Mouse (Mus musculus) CD4-positive, CD25-positive, alpha-beta regulatory T cell, adult 4 months (primary cell): ENCODE measurements at regions not wholly inside any gene's neighbourhood (a gene's known extent, or its start where the extent isn't known, plus 50 kb on each side); places are given as distances from the start of the nearest gene placed in this dataset.

Experiments used
- ATAC-seq: one replicate; pipeline ENCODE4 v1.8.0; 2017

- ATAC-seq, result no peak
Observed at GRCm38 (mm10) chr10:67339371-67339929, 54.3 kb upstream of the Nrbf2 start.

- no peak for ATAC-seq
Observed at GRCm38 (mm10) chr10:67344722-67345121, 59.6 kb upstream of the Nrbf2 start.

DNA sequence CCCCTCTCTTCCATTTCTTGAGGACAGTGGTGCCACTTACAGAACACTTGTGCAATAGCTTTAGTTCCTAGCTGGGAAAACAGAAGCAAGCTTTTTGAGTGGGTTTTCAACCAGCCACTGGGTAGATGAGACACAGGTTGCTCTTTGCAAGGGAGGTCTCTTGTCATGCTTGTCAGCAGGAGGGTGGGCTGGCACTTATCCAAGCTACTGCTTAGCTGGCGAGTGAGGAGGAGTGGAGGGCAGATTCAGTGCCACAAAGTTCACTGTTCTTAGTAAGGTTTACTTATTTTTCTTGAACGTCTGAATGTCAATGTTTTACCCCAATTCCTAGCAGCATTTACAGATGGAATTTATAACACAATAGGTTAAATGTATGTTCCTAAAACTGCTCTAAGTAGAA lies 65.9 kb upstream of the Nrbf2 start:
- ATAC-seq, result no peak

DNA sequence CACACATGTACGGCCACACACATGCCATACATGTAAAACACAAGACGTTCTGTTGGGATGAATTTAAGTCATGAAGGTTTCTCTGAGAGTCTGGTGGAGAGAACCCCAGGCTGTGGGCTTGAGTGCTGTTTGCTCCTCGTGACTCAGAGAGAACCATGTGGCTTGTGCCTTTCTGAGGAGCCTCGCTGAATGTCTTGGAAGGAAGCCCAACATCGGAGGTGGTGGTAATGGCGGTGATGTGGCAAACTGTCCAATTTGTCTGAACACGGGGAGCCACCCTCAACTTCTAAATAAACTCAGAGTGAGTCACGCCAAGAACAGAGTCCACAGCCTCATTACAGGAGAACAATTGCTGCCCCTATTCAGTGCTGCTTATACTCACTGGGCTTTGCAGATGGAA lies 75.7 kb upstream of the Nrbf2 start:
- ATAC-seq, result no peak

- no peak for ATAC-seq
Observed at GRCm38 (mm10) chr10:67361281-67361680, 76.2 kb upstream of the Nrbf2 start.

DNA sequence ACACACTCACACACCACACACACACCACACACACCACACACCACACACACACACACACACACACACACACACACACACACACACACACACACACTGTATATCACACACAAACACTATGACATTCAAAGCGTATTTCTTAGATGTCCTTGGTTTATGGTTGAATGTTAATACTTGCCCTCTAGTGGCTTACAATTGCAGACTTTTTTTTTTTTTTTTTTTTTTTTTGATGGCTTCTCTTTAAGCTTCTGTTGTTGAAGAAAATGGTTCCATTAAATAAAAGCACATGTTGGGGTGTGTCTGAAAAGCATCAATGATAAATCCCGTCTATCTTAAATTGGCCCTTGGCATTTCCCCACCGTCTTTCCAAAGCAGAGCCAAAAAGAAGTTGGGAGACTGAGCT lies 79.5 kb upstream of the Nrbf2 start:
- ATAC-seq, result no peak

DNA sequence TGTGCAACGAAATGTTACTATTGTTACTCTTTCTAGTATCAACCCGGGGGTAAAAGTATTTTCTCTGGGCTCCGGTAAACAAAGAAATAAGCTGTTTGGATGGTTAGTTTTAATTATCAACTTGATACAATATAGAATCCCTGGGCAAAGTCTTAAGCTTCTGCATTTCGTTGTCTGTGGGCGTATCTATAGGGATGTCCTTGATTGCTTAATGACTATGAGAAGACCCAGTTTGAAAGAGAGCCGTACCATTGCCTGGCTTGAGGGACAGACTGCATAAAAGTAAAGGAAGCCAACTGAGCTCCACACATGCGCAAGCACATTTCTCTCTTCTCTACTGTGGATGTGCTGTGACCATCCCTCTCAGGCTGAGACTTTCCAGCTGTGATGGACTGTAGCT lies 80.1 kb upstream of the Nrbf2 start:
- no peak for ATAC-seq

GRCm38 (mm10) chr10:67372569-67373161 lies 87.6 kb upstream of the Nrbf2 start:
- no peak for ATAC-seq

GRCm38 (mm10) chr10:67376638-67377037 lies 91.5 kb upstream of the Nrbf2 start:
- no peak for ATAC-seq

DNA sequence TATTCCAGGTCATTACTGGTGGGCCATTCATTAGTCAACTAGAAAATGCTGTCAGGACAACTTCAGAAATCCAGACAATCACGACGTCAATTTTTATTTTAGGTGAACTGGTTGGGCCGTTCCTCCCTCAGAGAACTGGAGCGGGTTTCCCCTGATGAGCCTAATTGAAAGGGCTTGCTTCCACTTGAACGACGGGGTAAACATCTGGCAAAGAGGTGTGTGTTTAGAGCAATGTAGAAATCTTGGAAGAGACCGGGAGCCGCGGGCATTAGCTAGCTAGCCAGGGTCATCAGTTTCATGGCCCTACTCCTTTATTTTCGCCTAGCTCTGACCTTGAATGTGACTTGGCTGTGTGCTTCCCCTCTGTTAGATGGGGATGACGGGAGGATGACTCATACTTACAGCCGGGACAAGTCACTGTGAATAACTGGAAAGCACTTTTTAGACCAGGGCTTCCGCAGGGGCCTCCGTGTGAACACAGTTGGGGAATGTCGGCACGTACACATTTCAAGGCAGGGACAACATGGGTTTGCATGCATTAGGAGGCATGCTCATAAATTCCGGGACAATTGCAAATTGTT lies 92.6 kb upstream of the Nrbf2 start:
- ATAC-seq, result no peak

GRCm38 (mm10) chr10:67380174-67380573 lies 95.1 kb upstream of the Nrbf2 start:
- ATAC-seq, result no peak

GRCm38 (mm10) chr10:67383352-67383751 lies 98.2 kb upstream of the Nrbf2 start:
- no peak for ATAC-seq

- ATAC-seq, result no peak
Observed at GRCm38 (mm10) chr10:67383802-67384567, 98.9 kb upstream of the Nrbf2 start.

GRCm38 (mm10) chr10:67384568-67384958 lies 99.5 kb upstream of the Nrbf2 start:
- no peak for ATAC-seq

GRCm38 (mm10) chr10:67385966-67386365 lies 100.9 kb upstream of the Nrbf2 start:
- ATAC-seq, result no peak

GRCm38 (mm10) chr10:67388755-67389154 lies 103.7 kb upstream of the Nrbf2 start:
- no peak for ATAC-seq

- ATAC-seq, result peak; percentile 87
Observed at GRCm38 (mm10) chr10:67400434-67400833, 115.3 kb upstream of the Nrbf2 start.

GRCm38 (mm10) chr10:67401409-67401808 lies 116.3 kb upstream of the Nrbf2 start:
- ATAC-seq, result no peak

- no peak for ATAC-seq
Observed at GRCm38 (mm10) chr10:67417529-67417928, 117.7 kb upstream of the Egr2 start.

DNA sequence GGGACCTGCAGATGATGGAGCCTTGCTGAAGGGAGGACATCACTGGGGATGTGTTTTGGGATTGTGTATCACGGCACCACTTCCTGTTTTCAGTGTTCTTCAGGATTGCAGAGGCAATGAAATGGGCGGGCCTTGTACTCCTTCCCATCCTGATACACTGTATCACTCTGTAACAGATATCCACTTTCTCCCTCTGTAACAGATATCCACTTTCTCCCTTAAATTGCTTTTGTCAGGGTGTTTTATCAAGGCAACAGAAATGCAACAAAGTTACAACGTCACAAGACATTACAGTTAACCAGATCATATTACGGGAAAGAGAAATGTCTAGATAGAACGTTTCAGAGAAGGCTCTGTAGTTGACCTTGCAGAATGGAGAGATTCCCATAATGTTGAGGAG lies 114.5 kb upstream of the Egr2 start:
- ATAC-seq, result no peak

DNA sequence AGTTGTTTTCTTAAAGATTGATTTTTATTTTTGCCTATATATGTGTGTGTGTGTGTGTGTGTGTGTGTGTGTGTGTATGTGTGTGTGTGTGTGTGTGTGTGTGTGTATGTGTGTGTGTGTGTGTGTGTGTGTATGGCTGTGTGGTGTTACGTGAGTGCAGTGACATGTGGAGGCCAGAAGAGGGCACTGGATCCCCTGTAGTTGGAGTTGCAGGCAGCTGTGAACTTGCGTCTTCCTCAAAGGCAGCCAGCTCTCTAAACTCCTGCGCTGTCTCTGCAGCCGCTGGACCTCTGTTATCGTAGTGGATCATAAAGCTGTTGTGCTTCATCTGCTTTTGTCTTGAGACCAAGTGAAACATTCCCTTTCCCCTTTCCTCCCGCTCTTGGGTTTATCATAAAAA lies 109.9 kb upstream of the Egr2 start:
- ATAC-seq, result no peak

DNA sequence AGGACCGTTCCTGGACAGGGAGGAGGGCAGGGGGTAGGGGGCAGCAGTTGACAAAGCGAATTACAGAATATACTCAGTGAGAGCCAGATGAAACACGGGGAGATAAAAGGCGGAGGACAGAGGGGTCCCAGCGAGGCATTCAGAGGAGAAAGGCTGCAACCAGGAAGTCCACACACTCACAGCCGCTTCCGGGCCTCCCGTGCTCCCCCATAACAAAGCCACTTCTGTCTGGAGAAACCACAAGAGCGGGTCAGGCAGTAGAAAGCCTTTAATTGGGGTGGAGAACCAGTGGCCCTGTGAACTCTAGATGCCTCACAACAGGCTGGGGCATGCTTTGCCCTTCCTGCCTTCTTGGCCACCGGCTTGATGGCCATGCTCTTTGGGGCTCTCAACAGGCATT lies 108.1 kb upstream of the Egr2 start:
- peak; percentile 20 for ATAC-seq

GRCm38 (mm10) chr10:67430805-67431204 lies 104.5 kb upstream of the Egr2 start:
- ATAC-seq, result peak; percentile 94

DNA sequence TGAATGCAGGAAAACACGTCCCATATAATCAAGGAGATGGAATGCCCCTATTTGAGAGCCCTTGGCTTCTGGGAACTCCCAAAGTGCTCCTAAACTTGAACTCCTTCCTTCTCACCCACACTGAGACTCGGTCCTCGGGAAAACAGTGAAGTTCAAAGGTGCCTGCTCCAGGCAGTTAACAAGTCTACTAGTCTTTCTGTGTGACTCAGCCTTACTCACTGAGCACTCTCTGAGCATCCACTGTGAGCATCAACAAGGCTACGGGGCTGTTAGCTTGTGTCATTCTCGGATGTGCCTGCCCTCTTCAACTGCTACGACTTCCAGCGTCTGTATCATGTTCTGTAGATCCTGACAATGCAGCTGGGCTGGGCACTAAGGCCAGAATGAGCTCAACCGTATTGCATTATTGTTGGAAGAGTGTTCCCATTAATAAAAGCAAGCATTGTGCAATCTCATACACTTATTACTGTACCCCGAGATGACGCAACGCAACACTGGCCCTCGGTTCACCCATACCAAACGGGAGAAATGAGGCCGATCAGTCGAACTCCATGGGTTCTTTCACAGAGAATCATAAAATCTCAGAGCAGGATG lies 96.1 kb upstream of the Egr2 start:
- no peak for ATAC-seq
